Comparison of ENCODE assay signal across 15 mouse cellular contexts in the genomic region with DNA sequence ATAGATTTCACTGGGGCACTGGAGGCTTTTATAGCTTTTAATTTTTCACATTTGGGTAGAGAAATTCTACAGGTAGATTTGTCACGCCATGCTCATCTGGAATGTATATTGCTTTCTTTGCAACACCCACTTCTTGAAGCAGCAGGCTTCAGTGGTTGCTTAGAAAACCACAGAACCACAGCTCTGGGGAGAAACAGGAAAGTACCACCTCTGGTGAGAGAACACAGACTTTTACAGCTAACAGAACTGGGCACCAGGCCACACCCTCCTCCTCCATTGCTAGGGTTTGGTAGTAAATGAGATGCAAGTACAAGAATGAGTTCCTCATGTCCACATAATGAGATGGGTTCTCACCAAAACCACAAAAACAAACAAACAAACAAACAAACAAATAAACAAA. TPM values are rescaled to one million over a fixed set of nuclear protein-coding genes. Genes with fewer than 3 reads are reported as not detected.
DNase-seq lines count a peak whose midpoint lies in the region; ATAC-seq and TF ChIP-seq lines count a peak whose summit lies in the region.
"Had no signal": no experiment of that assay in that cellular context is flagged by ENCODE, and none has a peak within 500 bp of the region (broad histone marks: within the 10 kb centered on the region; RNA-seq: fewer than 3 reads in every experiment).

No protein-coding gene starts in this region.

- no peaks in the 10 kb centered on the region; the same call in 1 of the 2 replicates for H3K4me1 ChIP-seq in liver, adult 2 months (ENCODE audit: control insufficient read depth, insufficient read depth, low read length)
- no peaks in the 10 kb centered on the region for H3K4me1 ChIP-seq in hindbrain, embryonic 12.5 days
- H3K4me1 ChIP-seq: intestine, embryonic 15.5 days had no signal

- H3K4me3 ChIP-seq in liver, adult 2 months (ENCODE audit: insufficient read depth, low read depth, low read length) = no peak overlapping the region
- no peak overlapping the region for H3K4me3 ChIP-seq in hindbrain, embryonic 12.5 days
- H3K4me3 ChIP-seq: heart, adult 2 months; intestine, embryonic 15.5 days; liver, embryonic 13.5 days; megakaryocyte, embryonic 14.5 days had no signal

- TF ChIP-seq POLR2A in liver, adult 2 months (IDR thresholded peaks at IDR 0.05; ENCODE audit: extremely low read depth, insufficient read depth, low read length) = no peak

- WGBS in liver, adult 2 months = 81% methylated on average over 1 of the region's 1 CpGs
- WGBS in hindbrain, embryonic 12.5 days = 93% methylated on average over 1 of the region's 1 CpGs

- H3K9me3 ChIP-seq in hindbrain, embryonic 12.5 days (replicated peaks) = no peaks in the 10 kb centered on the region
- H3K9me3 ChIP-seq: intestine, embryonic 15.5 days; liver, embryonic 13.5 days; megakaryocyte, embryonic 14.5 days had no signal

- no peak overlapping the region for H3K4me2 ChIP-seq in hindbrain, embryonic 12.5 days (replicated peaks)
- H3K4me2 ChIP-seq: intestine, embryonic 15.5 days; liver, embryonic 13.5 days had no signal

- peak; percentile 90 for ATAC-seq in CD4-positive, CD25-positive, alpha-beta regulatory T cell, adult 4 months
- peak; percentile 74 to 77 for ATAC-seq in hematopoietic stem cell, adult 5-6 weeks (replicated peaks in 1 of 2; ENCODE audit: insufficient read depth in 1 of 2, low FRiP score in 2 of 2, low TSS enrichment in 1 of 2, low read depth in 1 of 2, poor library complexity in 2 of 2, severe bottlenecking in 2 of 2)
- no peak for ATAC-seq in hindbrain, embryonic 12.5 days (ENCODE audit: low FRiP score)
- ATAC-seq: intestine, embryonic 15.5 days had no signal

- no peaks in the 10 kb centered on the region for H3K79me2 ChIP-seq in liver, adult 2 months (ENCODE audit: control insufficient read depth, insufficient read depth, low read length)

- intact Hi-C loops in left cerebral cortex, postnatal 36 days (cut with DNase I) = no loop called here

- H3K9ac ChIP-seq in liver, adult 2 months (ENCODE audit: low read depth, low read length) = no peak overlapping the region
- no peak overlapping the region for H3K9ac ChIP-seq in hindbrain, embryonic 12.5 days
- H3K9ac ChIP-seq: intestine, embryonic 15.5 days; liver, embryonic 13.5 days had no signal

- TF ChIP-seq CTCF in liver, adult 2 months (IDR thresholded peaks at IDR 0.05; ENCODE audit: low read depth, low read length) = no peak

- H3K27me3 ChIP-seq in liver, adult 2 months (ENCODE audit: control insufficient read depth, insufficient read depth, low read length) = no peaks in the 10 kb centered on the region
- H3K27me3 ChIP-seq in hindbrain, embryonic 12.5 days = no peaks in the 10 kb centered on the region
- H3K27me3 ChIP-seq: intestine, embryonic 15.5 days; liver, embryonic 13.5 days; megakaryocyte, embryonic 14.5 days had no signal

- H3K36me3 ChIP-seq in liver, adult 2 months (ENCODE audit: control insufficient read depth, insufficient read depth, low read length) = no peaks in the 10 kb centered on the region
- no peaks in the 10 kb centered on the region for H3K36me3 ChIP-seq in hindbrain, embryonic 12.5 days
- H3K36me3 ChIP-seq: intestine, embryonic 15.5 days had no signal

- no peak overlapping the region for H3K27ac ChIP-seq in liver, adult 2 months (replicated peaks; ENCODE audit: insufficient read depth, low read depth, low read length)
- no peak overlapping the region for H3K27ac ChIP-seq in hindbrain, embryonic 12.5 days
- H3K27ac ChIP-seq: heart, adult 2 months; intestine, embryonic 15.5 days; liver, embryonic 13.5 days had no signal

- peak; percentile 6 for DNase-seq in liver, adult 2 months (ENCODE audit: extremely low read depth, low read depth, low spot score)
- DNase-seq in liver = no peak
- DNase-seq in skeletal muscle tissue, adult 2 months (ENCODE audit: low read depth, low spot score) = peak; percentile 32
- DNase-seq in cerebellum, postnatal 36 days = no peak
- DNase-seq in left cerebral cortex, postnatal 36 days (ENCODE audit: low spot score in 2 of 2) = no peak
- DNase-seq: cerebellum, adult 11-12 months; embryo, embryonic 11 days; kidney, postnatal 4 days; liver, embryonic 13.5 days had no signal

RNA-seq across cellular contexts. Expression of a gene that starts 42.7 kb away (rescaled TPM):
- 0.46 and 1.3 TPM in 2 replicates for total RNA-seq in liver, adult 2 months (2014; rRNA removed)
- 0.09 and 0.10 TPM in 2 replicates for polyA plus RNA-seq in liver, adult 2 months (2012; rRNA removed)
- 10 to 100 TPM in 1 of 2 experiments, 1 to 10 TPM in 1; 8.3 to 13.4 TPM for polyA plus RNA-seq in CD4-positive, CD25-positive, alpha-beta regulatory T cell, adult 4 months (2017; shearing (Covaris generic))
- 68.5 and 68.9 TPM in 2 replicates for total RNA-seq in hematopoietic stem cell, adult 5-6 weeks (2017)
- 41.0 and 41.1 TPM in 2 replicates for polyA plus RNA-seq in hindbrain, embryonic 12.5 days (2016; fragmentation: Nextera tagmentation; extraction: Ambion mirVana)
- under 1 TPM; 0.49 to 0.63 TPM for total RNA-seq in left cerebral cortex, postnatal 36 days (2021)

Comparison
In these comparisons a context has a peak if more than half of its experiments do, and no peak if none do; other contexts are left out.
1. DNase-seq: peak in liver, adult 2 months (single experiment) and skeletal muscle tissue, adult 2 months (single experiment); none in liver (single experiment), cerebellum, postnatal 36 days (0 of 2) and left cerebral cortex, postnatal 36 days (0 of 2).
2. RNA of a gene that starts 42.7 kb away (total RNA-seq): 68.5 to 68.9 TPM in hematopoietic stem cell, adult 5-6 weeks; 0.49 to 0.63 TPM in left cerebral cortex, postnatal 36 days and 0.46 to 1.3 TPM in liver, adult 2 months; every median in the first group is over 10 times any median in the second.